Mouse (Mus musculus) small intestine, adult 2 months (tissue): ENCODE data around the gene Slc25a47.

Experiments
- CTCF ChIP-seq: fragments of 200-500 bp; IDR thresholded peaks from 2 replicates; pipeline ENCODE4 v1.5.1; 2012; ENCODE audit warnings: low read depth, mild to moderate bottlenecking, control low read depth, inconsistent platforms, low read length, moderate library complexity, mixed read lengths; ENCODE audit not compliant: insufficient replicate concordance, insufficient read length; ENCODE audit errors: extremely low read depth
- POLR2A ChIP-seq: fragments of 200-500 bp; IDR thresholded peaks from 2 replicates; pipeline ENCODE4 v1.6.1; 2012; ENCODE audit warnings: low read depth, mild to moderate bottlenecking, control low read depth, inconsistent platforms, low read length, moderate library complexity

DNA sequence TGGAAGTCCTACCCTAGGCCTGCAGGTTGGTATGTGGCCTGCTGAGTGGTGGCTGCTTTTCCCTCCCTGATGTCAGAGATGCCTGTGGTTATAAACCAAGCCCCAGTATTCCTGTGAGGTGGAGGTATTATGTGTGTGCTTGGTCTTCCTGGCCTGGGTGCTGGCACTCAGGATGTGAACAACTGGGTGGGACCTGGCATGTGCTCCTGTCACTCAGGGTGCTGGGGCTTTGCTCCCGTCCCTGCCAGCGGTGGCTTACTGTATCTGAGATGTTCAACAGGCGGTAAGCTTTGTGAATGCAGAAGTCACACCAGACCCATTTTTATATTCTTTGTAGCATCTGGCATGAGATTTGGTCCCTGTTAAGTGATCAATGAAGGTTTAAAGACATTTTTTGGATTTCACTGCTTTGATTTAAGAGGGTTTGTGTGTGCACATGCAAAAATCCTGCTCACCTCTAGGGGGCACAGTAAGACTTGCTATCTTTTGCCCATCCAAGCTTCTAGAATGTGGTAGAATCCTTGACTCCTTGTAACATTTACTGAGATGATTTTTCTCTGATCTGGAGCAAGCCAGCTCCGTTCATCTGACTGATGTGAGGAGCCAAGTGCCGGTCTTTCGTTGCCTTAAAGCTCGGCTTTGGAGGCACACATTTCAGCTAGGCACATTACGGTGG, 67.9 kb downstream of the Slc25a47 start:
- no peak for TF ChIP-seq CTCF
- TF ChIP-seq POLR2A = no peak
